29 mouse cellular contexts compared by ENCODE assay signal in genomic region chr3:45238457-45238856, GRCm38 (mm10).
A peak's percentile ranks its signal among the peaks of the same experiment; 100 is the strongest.
DNase-seq lines count a peak whose midpoint lies in the region; ATAC-seq and TF ChIP-seq lines count a peak whose summit lies in the region.
"Had no signal": no experiment of that assay in that cellular context is flagged by ENCODE, and none has a peak within 500 bp of the region (broad histone marks: within the 10 kb centered on the region; RNA-seq: fewer than 3 reads in every experiment).

No protein-coding gene starts in this region.

- DNase-seq in kidney, postnatal 0 days (ENCODE audit: low spot score), result peak; percentile 24
- DNase-seq in kidney, postnatal 36 days, result no peak
- DNase-seq in lung, adult 2 months, result no peak
- peak; percentile 6 for DNase-seq in forelimb bud, embryonic 11.5 days (ENCODE audit: low read depth, low spot score)
- DNase-seq in T-cell, adult 2 months (ENCODE audit: low spot score), result no peak
- DNase-seq in layer of hippocampus, adult 8-10 months (ENCODE audit: low spot score in 2 of 2), result no peak
- no peak for DNase-seq in thymus, adult 2 months
- DNase-seq: adrenal gland, postnatal 10 days; adrenal gland, postnatal 36 days; cerebellum, adult 11 months; cerebellum, adult 2 months; cerebellum, adult 9-11 months; cerebellum, postnatal 25 days; gastrocnemius, adult 2 months; gastrocnemius, postnatal 14 days; heart, adult 18-20 months; heart, postnatal 10 days; heart, postnatal 36 days had no signal

- no peak for ATAC-seq in kidney, postnatal 0 days (replicated peaks; ENCODE audit: low FRiP score, low read depth)
- ATAC-seq in lung, embryonic 16.5 days (ENCODE audit: low read depth), result peak; percentile 38; the same call in 1 of the 2 replicates
- ATAC-seq: forebrain, embryonic 15.5 days; hindbrain, embryonic 16.5 days had no signal

- H3K4me3 ChIP-seq in kidney, postnatal 0 days (replicated peaks; ENCODE audit: low read depth, low read length), result no peak overlapping the region
- H3K4me3 ChIP-seq in lung, embryonic 16.5 days (ENCODE audit: low read length), result no peak overlapping the region
- no peak overlapping the region for H3K4me3 ChIP-seq in lung, adult 2 months (replicated peaks; ENCODE audit: extremely low read depth, low read depth, low read length)
- no peak overlapping the region for H3K4me3 ChIP-seq in thymus, adult 2 months (ENCODE audit: control insufficient read depth, insufficient read depth, low read length)
- H3K4me3 ChIP-seq: embryonic facial prominence, embryonic 10.5 days; embryonic facial prominence, embryonic 13.5 days; erythroblast, embryonic 14.5 days; forebrain, embryonic 12.5 days; forebrain, embryonic 15.5 days; gastrocnemius, adult 2 months; heart, embryonic 12.5 days; heart, embryonic 15.5 days; hindbrain, embryonic 10.5 days; hindbrain, embryonic 13.5 days had no signal

- no peak for TF ChIP-seq CTCF in kidney, postnatal 0 days (IDR thresholded peaks at IDR 0.05; ENCODE audit: low read depth)
- no peak for TF ChIP-seq CTCF in lung, adult 2 months (IDR thresholded peaks at IDR 0.05; ENCODE audit: insufficient read depth, low read length)
- no peak for TF ChIP-seq CTCF in thymus, adult 2 months (IDR thresholded peaks at IDR 0.05; ENCODE audit: borderline replicate concordance, control insufficient read depth, extremely low read depth, insufficient read depth, low read length, poor library complexity)

- TF ChIP-seq POLR2A in lung, adult 2 months (IDR thresholded peaks at IDR 0.05; ENCODE audit: borderline replicate concordance, extremely low read depth, low read depth, low read length), result no peak
- TF ChIP-seq POLR2A in thymus, adult 2 months (IDR thresholded peaks at IDR 0.05; ENCODE audit: control insufficient read depth, extremely low read depth, insufficient read depth, low read length, poor library complexity), result no peak

- H3K9me3 ChIP-seq in kidney, postnatal 0 days (replicated peaks; ENCODE audit: low read length), result no peaks in the 10 kb centered on the region
- H3K9me3 ChIP-seq in lung, embryonic 16.5 days (ENCODE audit: control insufficient read depth, low read length), result no peaks in the 10 kb centered on the region
- H3K9me3 ChIP-seq: embryonic facial prominence, embryonic 10.5 days; embryonic facial prominence, embryonic 13.5 days; forebrain, embryonic 12.5 days; forebrain, embryonic 15.5 days; heart, embryonic 12.5 days; heart, embryonic 15.5 days; hindbrain, embryonic 10.5 days; hindbrain, embryonic 13.5 days had no signal

- H3K9ac ChIP-seq in kidney, postnatal 0 days (ENCODE audit: low read depth, low read length), result no peak overlapping the region
- no peak overlapping the region for H3K9ac ChIP-seq in lung, embryonic 16.5 days (ENCODE audit: low read length)
- H3K9ac ChIP-seq: embryonic facial prominence, embryonic 13.5 days; forebrain, embryonic 12.5 days; forebrain, embryonic 15.5 days; heart, embryonic 12.5 days; heart, embryonic 15.5 days; hindbrain, embryonic 13.5 days had no signal

- 41% methylated on average over 2 of the region's 2 CpGs for WGBS in kidney, postnatal 0 days
- 17% methylated on average over 2 of the region's 2 CpGs for WGBS in lung, embryonic 16.5 days
- WGBS in lung, adult 2 months, result 37% methylated on average over 2 of the region's 2 CpGs
- WGBS in thymus, adult 2 months, result 85% methylated on average over 2 of the region's 2 CpGs

- H3K4me1 ChIP-seq in kidney, postnatal 0 days (replicated peaks; ENCODE audit: insufficient read depth, low read length), result no peaks in the 10 kb centered on the region
- no peaks in the 10 kb centered on the region for H3K4me1 ChIP-seq in lung, embryonic 16.5 days (replicated peaks; ENCODE audit: control insufficient read depth, insufficient read depth, low read length)
- no peaks in the 10 kb centered on the region for H3K4me1 ChIP-seq in lung, adult 2 months (ENCODE audit: control insufficient read depth, insufficient read depth, low read length)
- no peaks in the 10 kb centered on the region for H3K4me1 ChIP-seq in thymus, adult 2 months (replicated peaks; ENCODE audit: control insufficient read depth, insufficient read depth, low read length)
- H3K4me1 ChIP-seq: embryonic facial prominence, embryonic 10.5 days; embryonic facial prominence, embryonic 13.5 days; forebrain, embryonic 12.5 days; forebrain, embryonic 15.5 days; heart, embryonic 12.5 days; heart, embryonic 15.5 days; hindbrain, embryonic 10.5 days; hindbrain, embryonic 13.5 days had no signal

- H3K4me2 ChIP-seq in kidney, postnatal 0 days (ENCODE audit: low read length), result no peak overlapping the region
- no peak overlapping the region for H3K4me2 ChIP-seq in lung, embryonic 16.5 days (ENCODE audit: low read depth, low read length)
- H3K4me2 ChIP-seq: embryonic facial prominence, embryonic 13.5 days; forebrain, embryonic 12.5 days; forebrain, embryonic 15.5 days; heart, embryonic 12.5 days; heart, embryonic 15.5 days; hindbrain, embryonic 13.5 days had no signal

- H3K27ac ChIP-seq in kidney, postnatal 0 days, result no peak overlapping the region
- no peak overlapping the region for H3K27ac ChIP-seq in lung, embryonic 16.5 days (ENCODE audit: low read length)
- no peak overlapping the region for H3K27ac ChIP-seq in thymus, adult 2 months (ENCODE audit: control insufficient read depth, insufficient read depth, low read length)
- H3K27ac ChIP-seq: embryonic facial prominence, embryonic 10.5 days; embryonic facial prominence, embryonic 13.5 days; forebrain, embryonic 12.5 days; forebrain, embryonic 15.5 days; gastrocnemius, adult 2 months; heart, embryonic 15.5 days; hindbrain, embryonic 10.5 days; hindbrain, embryonic 13.5 days had no signal

- no peaks in the 10 kb centered on the region for H3K36me3 ChIP-seq in kidney, postnatal 0 days (ENCODE audit: insufficient read depth, low read length)
- H3K36me3 ChIP-seq in lung, embryonic 16.5 days (ENCODE audit: control insufficient read depth, insufficient read depth, low read length), result no peaks in the 10 kb centered on the region
- H3K36me3 ChIP-seq in thymus, adult 2 months (ENCODE audit: control insufficient read depth, insufficient read depth, low read length), result no peaks in the 10 kb centered on the region
- H3K36me3 ChIP-seq: embryonic facial prominence, embryonic 10.5 days; embryonic facial prominence, embryonic 13.5 days; forebrain, embryonic 12.5 days; forebrain, embryonic 15.5 days; heart, embryonic 12.5 days; heart, embryonic 15.5 days; hindbrain, embryonic 10.5 days; hindbrain, embryonic 13.5 days had no signal

- no peaks in the 10 kb centered on the region for H3K27me3 ChIP-seq in kidney, postnatal 0 days (ENCODE audit: insufficient read depth, low read length)
- no peaks in the 10 kb centered on the region for H3K27me3 ChIP-seq in lung, embryonic 16.5 days (ENCODE audit: control insufficient read depth, insufficient read depth, low read depth, low read length)
- no peaks in the 10 kb centered on the region for H3K27me3 ChIP-seq in thymus, adult 2 months (ENCODE audit: control insufficient read depth, insufficient read depth, low read length)
- H3K27me3 ChIP-seq: embryonic facial prominence, embryonic 13.5 days; forebrain, embryonic 12.5 days; forebrain, embryonic 15.5 days; heart, embryonic 12.5 days; heart, embryonic 15.5 days; hindbrain, embryonic 13.5 days had no signal

Comparison
In these comparisons a context has a peak if more than half of its experiments do, and no peak if none do; other contexts are left out.
1. DNase-seq: peak in kidney, postnatal 0 days (single experiment) and forelimb bud, embryonic 11.5 days (single experiment); none in kidney, postnatal 36 days (0 of 2), lung, adult 2 months (single experiment), T-cell, adult 2 months (single experiment), layer of hippocampus, adult 8-10 months (0 of 2) and thymus, adult 2 months (single experiment).